Mouse (Mus musculus) layer of hippocampus, adult 9-10 months (tissue): ENCODE data around the gene Ugt1a6b.

Experiments used
- DNase-seq: peaks from one replicate; pipeline ENCODE4 v3.0.0; 2022; ENCODE audit warnings: low spot score

The Ugt1a6b gene

DNA sequence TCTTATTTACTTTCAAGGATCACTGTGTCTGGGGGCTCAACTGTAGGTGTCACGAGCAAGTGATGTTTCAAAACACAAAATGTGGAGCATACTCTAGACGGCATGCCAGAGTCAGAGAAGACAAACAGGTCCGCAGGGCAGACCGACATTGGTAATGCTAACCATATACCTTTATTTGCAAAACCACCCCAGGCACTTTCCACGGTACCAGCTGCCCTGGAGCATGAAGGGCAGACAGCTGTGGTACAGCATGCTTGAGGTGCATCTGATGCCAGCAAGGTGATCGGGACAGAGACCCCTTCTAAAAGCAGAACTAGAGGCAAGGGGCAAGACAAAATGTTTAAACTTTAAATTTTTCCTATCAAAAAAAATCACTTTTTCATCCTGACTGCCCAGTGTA, 159.9 kb downstream of the Ugt1a6b start:
- no peak for DNase-seq

DNA sequence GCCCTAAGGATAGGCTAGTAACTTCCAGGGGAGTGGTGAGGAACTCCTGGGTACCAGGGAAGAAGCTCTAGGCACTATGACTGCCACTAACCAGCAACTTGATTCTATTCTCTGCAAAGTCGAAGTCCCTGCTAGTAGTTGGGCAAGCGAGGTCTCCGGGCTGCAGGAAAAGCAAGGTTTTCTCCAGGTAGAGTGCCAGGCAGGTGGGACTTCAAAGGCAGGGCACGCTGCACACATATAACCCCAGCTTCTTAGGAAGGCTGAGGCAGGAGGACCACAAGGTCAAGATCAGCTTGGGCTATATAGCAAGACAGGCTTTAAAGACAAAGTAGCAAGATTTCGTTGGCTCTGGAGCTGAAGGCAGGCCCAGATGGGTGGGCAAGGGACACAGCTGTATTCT, 160.7 kb downstream of the Ugt1a6b start:
- no peak for DNase-seq

DNA sequence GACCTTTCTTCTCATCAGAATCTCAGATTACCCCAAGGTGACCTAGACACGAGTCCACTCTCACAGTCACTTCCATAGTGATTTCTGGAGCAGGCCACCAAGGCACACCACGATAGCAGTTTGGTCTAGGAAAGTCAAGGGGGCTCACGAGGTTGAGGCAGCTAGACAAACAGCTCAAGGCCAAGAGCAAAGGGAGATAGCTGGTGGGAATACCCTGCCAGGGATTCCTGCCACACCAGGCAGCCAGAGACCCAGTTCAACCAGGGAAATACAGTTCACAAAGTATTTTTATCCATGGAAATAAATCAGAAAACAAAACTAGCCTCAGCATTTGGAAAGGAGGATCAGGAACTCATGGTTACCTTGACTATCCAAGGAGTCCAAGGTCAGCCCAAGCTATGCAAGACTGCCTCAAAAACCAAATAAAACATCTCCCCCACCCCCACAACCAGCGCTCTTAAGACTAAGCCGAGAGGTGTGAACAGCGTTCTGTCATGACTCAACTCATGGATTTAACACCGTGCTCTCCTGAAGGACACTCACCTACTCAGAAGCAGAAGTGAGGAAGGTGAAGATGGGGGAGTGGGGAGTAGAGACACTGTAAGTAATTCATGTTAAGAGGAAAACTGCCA, 161.3 kb downstream of the Ugt1a6b start:
- no peak for DNase-seq

DNA sequence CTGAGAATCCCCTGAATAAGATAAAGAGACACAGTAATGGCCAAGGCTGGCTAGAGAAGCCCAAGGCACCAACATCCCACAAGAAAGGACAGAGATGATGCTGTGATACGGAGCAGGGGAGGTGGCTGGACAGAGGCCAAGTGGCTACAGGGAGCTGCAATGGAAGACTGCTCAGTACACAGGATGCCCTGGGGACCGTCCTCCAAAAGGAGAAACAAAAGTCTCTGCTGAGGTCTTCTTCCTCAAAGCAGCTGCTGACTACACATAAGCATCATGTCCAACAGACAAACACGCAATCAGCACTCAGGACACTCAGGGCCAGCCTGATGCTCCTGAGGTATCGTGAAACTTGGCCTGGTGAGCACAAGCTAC, 161.8 kb downstream of the Ugt1a6b start:
- DNase-seq: no peak

DNA sequence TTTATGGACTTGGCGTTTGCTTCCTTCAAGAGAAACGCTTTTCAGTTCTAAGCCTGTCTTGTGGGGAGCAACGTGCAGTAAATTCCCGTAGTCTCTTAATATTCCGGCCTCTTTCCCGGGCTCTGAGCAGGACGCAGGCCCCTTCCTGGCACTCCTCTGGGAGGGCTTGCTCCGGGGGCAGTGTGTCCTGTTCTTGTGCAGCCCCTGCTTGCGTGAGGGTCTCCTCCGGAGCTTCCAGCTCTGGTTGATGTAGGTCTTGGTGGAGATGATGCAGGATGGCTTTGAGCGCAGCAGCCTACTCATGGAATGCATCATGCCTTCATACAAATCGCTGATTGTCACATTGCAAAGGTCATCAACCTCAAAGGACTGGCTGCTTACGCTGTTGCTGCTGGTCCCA, 163.1 kb downstream of the Ugt1a6b start:
- no peak for DNase-seq

DNA sequence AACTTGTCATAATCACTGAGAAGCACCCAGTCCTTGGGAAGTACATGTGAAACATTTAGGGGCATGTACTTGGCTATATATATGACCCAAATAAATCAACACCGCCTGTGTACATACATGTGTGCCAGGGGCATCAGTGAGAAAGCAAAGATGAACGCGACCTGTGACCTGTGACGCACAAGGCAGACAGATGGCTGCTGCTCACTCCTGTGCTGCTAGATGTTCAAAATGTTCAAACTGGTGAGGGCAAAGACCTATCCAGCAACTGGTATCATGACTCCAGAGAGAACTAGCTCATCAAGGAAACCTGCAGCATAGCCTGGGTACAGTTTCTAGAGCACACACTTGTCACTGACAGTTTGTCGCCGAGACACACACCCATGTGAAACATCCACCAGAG, 164.4 kb downstream of the Ugt1a6b start:
- DNase-seq: no peak

DNA sequence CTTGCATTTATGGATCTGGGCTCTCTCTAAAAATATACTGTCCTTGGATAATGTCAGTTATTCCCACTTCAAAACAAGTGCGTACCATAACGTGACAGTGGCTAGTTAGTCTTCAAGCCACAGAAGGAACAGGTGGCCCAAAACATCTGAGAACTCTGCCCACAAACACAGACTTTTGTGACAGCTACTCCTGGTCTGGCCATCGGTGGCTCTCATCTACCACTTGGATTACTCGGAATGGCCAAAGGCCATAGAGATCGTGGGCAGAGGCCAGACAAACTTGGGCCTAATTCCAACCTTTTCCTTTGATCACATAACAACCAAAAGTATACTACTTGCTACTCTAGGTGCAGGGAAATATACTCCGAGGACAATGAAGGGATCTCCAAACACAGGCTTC, 165.0 kb downstream of the Ugt1a6b start:
- DNase-seq: no peak
